Mouse (Mus musculus): ENCODE measurements around the gene Vmn1r9.
A peak's percentile ranks its signal among the peaks of the same experiment; 100 is the strongest.
"Not testable (repeated sequence)": the region's sequence is repeated elsewhere in the genome, so short reads cannot be mapped to it uniquely, and the experiment has no call there.

Vmn1r9 gene

DNA sequence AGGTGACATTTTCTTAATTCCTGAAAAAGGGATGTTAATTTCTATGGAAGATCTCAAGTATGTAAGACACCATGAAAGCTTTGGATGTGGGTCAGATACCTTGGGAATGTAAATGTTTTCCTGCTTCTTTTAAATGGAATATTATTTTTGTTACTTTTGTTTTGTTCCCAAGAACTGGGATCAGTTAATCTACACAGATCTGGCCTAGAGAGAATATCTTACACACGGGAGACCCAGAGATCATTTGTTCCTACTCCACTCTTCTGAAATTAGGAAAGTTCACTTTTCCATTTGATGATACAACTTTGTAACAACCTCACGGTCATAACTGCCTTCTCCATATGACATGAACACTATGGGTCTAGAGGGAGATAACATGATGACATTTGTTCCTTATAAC is at the start of gene Vmn1r9:
TSS of gene Vmn1r9 (plus strand) at position 301 of the 400 bp plus-strand sequence.
- DNase-seq, result no peak

DNA sequence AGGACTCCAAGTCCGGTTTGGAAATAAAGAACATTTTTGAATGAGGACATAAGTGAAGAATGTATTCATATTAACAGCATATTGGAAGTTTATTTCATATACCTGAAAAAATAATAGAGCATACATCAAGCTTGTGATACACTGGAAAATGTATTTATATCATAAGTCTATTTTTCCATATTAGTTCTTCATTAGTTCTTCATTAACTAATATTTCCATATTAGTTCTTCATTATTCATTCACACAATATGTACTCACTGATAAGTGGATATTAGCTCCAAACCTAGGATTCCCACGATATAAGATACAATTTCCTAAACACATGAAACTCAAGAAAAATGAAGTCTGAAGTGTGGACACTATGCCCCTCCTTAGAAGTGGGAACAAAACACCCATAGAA is 41.4 kb upstream of the Vmn1r9 start, which contains the start of gene Vmn1r7:
TSS of gene Vmn1r7 (minus strand) at position 101 of the 400 bp plus-strand sequence.
- DNase-seq, result not testable (repeated sequence)

DNA sequence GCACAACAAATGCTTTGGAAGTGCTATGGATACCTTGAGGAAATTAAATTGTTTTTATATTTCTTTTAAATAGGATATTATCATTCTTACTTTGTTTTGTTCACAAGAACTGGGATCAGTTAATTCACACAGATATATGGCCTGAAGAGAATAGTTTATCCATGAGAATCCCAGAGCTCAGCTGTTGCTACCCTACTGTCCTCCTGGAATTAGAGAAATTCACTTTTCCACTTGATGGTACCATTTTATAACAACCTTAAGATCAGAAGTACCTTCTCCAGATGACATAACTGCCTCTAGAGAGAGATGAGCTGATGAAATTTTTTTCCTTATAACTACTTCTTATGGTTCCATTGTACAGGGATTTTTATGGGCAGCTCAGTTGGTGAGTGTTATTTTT is 34.6 kb upstream of the Vmn1r9 start, which contains the start of gene Vmn1r8:
TSS of gene Vmn1r8 (plus strand) at position 301 of the 400 bp plus-strand sequence.
- no peak for DNase-seq

DNA sequence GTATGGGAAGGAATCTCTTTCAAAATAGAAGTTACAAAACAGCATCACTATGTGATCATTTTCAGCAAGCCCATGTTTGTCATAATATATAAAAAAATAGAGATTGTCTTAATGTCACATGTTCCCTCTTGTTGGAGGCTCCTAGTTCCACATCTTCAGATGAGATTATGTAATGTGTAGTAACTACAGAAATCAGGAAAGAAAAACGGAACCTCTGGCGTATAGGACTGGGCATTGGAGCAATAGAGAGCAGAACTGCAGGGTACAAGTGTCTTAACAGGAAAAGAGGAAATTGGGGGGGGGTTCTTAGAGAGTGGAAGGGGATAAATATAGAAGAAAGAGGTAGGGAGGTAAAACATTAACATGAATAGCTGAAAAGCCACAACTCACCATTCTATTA is 31.9 kb upstream of the Vmn1r9 start:
- DNase-seq, result no peak

DNA sequence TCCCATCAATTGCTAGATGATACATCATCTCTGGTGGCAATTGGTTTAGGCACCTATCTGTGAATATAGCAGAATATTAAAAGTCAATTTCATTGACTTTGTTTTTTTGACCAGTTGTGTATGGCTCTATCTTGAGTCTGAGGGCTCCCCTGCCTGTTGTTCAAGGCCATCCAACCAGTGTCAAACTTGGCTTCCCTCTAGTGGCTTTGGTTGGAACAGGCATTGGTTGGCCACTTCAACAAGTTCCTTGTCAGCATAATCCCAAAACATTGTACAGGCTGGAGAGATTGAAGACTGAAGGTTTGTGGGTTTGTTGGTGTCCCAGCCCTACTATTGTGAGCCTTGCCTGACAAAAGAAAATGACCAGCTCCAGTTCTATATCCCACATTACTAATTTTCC is 2.9 kb upstream of the Vmn1r9 start:
- DNase-seq, result peak; percentile 0 to 15

DNA sequence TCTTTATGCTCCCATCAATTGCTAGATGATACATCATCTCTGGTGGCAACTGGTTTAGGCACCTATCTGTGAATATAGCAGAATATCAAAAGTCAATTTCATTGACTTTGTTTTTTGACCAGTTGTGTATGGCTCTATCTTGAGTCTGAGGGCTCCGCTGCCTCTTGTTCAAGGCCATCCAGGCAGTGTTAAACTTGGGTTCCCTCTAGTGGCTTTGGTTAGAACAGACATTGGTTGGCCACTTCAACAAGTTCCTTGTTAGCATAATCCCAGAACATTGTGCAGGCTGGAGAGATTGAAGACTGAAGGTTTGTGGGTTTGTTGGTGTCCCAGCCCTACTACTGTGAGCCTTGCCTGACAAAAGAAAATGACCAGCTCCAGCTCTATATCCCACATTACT is 39.8 kb downstream of the Vmn1r9 start:
- DNase-seq, result peak in 1 of 2 experiments; percentile 0

DNA sequence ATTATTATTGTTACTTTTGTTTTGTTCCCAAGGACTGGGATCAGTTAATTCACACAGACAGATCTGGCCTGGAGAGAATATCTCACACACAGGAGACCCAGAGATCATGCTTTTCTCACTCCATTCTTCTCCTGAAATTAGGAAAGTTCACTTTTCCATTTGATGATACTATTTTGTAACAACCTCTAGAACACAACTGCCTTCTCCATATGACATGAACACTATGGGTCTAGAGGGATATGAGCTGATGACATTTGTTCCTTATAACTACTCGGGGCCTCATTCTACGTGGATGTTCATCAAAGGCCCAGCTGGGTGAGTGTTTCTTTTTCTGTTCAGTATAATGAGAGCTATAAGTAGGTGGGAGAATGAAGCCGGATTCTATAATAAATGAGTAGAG is 42.6 kb downstream of the Vmn1r9 start, which contains the start of gene Vmn1r10:
TSS of gene Vmn1r10 (plus strand) at position 301 of the 400 bp plus-strand sequence.
- no peak for DNase-seq
